Mouse (Mus musculus): Measurements from ENCODE around the gene Gm8122. TPM values are rescaled to one million over a fixed set of nuclear protein-coding genes. Genes with fewer than 3 reads are reported as not detected.
"Not testable (repeated sequence)": the region's sequence is repeated elsewhere in the genome, so short reads cannot be mapped to it uniquely, and the experiment has no call there.

The Gm8122 gene
- polyA plus RNA-seq (2015; fragmentation: Nextera tagmentation; extraction: Ambion mirVana): not detected in 2 replicates

DNA sequence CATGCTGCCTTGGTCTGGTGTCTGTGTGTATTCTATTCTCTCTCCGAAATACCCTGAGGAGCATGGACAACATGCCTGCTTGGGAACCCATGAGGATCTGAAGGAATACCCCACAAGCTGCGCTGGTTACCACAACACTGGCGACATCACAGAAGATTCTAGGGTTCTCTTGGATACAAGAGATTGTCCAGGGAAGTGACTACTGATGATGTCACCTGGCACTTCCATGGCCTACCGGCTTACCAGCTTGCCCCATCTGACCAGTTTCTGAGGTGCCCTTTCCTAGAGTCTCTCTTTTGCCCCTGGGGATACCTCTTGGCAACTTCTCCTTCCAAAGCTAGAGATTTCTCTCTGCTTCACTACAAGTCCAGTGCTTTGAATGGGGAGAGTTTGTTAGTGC is at the start of gene Gm8122:
Gene Gm8122 (minus strand): TSS at position 101 of the 400 bp plus-strand sequence.
- not testable (repeated sequence) for H3K27ac ChIP-seq; H3K4me2 ChIP-seq; ATAC-seq (ENCODE audit: insufficient number of reproducible peaks, insufficient read depth, low FRiP score, low TSS enrichment, low read depth); H3K4me1 ChIP-seq; H3K36me3 ChIP-seq; H3K27me3 ChIP-seq; H3K9ac ChIP-seq; H3K4me3 ChIP-seq; H3K9me3 ChIP-seq
- WGBS: 87% methylated on average over 4 of the region's 4 CpGs

DNA sequence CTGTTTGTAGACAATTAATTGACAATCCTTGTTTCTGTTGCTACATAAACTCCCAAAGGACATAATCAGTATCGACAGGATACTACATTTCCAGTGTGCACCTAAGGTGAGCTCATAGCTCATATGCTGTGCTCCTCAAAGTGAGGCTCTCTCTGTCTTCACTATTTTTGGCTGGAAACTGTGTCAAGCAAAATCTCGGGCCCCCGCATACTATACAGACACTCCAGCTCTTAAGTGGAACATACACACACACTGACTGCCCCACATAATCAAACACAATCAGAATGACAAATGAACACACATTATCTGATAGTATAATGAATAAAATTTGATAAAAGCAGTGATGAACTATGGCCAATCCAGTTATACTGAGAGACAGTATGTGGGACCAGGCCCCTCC is 43.6 kb upstream of the Gm8122 start:
- ATAC-seq (ENCODE audit: insufficient number of reproducible peaks, insufficient read depth, low FRiP score, low TSS enrichment, low read depth): not testable (repeated sequence)

DNA sequence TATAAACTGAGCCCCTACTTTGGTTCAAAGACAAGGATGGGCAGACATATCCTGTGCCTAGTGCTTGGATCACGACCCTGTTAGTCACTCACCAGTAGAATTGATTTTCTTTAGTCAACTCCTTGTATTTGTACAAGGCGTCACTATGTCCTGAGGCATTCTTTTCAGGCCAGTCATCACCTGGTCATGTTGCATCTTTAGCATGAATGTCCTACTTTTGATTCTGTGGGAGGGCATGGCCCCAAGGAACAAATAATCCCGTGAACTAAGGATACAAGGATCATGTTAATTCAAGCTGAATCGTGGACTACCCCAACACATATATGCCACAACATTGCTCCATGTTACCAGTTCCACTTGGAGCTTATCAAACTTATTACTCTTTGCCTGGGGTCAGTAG is 43.0 kb upstream of the Gm8122 start:
- H3K4me3 ChIP-seq: not testable (repeated sequence)
- 69% methylated on average over 4 of the region's 4 CpGs for WGBS

More for the DNA sequence above, 43.6 kb upstream of the Gm8122 start:
- H3K4me2 ChIP-seq, H3K4me1 ChIP-seq, H3K9ac ChIP-seq, H3K4me3 ChIP-seq, H3K27me3 ChIP-seq, H3K27ac ChIP-seq, H3K36me3 ChIP-seq, H3K9me3 ChIP-seq: not testable (repeated sequence)
- WGBS: 85% methylated on average over 3 of the region's 3 CpGs

DNA sequence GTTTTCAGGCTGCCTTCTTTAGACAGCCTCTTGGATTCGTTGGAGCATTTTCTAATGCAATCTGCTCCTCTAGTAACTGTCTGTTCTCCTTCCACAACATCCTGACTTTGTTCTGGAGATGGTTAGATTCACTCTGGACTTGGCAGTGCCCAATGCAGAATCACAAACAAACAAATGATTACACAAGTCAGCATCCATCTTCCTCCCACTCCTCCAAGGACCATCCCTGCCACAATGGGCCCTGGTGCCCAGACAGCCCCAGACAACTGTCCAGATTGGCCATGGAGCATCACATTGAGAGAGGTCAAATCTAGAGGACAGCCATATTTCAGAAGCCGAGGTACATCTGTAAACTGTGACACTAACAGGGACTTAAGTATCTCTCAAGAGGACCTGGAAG is 42.4 kb upstream of the Gm8122 start:
- H3K9me3 ChIP-seq; H3K9ac ChIP-seq; ATAC-seq (ENCODE audit: insufficient number of reproducible peaks, insufficient read depth, low FRiP score, low TSS enrichment, low read depth); H3K4me1 ChIP-seq; H3K27ac ChIP-seq; H3K27me3 ChIP-seq; H3K4me2 ChIP-seq; H3K4me3 ChIP-seq; H3K36me3 ChIP-seq: not testable (repeated sequence)
- WGBS: 66% methylated on average over 2 of the region's 2 CpGs

More for the DNA sequence above, 43.0 kb upstream of the Gm8122 start:
- not testable (repeated sequence) for H3K27me3 ChIP-seq; H3K36me3 ChIP-seq; H3K9me3 ChIP-seq; H3K9ac ChIP-seq; ATAC-seq (ENCODE audit: insufficient number of reproducible peaks, insufficient read depth, low FRiP score, low TSS enrichment, low read depth); H3K4me1 ChIP-seq; H3K27ac ChIP-seq; H3K4me2 ChIP-seq

DNA sequence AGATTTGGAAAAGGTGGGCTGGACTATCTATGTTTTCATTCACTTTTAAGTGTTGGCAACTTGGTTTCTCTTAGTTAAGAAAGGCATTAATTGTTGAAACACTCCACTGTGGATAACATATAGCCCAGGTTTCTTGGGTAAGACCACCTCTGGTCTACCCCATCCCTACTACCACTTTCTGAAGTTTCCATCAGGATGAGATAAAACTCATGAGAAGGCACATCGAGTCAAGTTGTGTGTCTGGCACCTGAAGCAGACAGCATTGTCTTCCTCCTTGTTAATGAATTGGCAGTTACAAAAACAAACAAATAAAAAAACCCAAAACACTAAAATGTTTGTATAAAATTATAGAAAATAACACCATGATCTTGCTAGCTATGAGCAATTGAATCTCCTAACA is 40.6 kb upstream of the Gm8122 start:
- not testable (repeated sequence) for H3K9me3 ChIP-seq; H3K27ac ChIP-seq; H3K4me1 ChIP-seq; H3K4me3 ChIP-seq; H3K4me2 ChIP-seq; ATAC-seq (ENCODE audit: insufficient number of reproducible peaks, insufficient read depth, low FRiP score, low TSS enrichment, low read depth); H3K36me3 ChIP-seq; H3K9ac ChIP-seq; H3K27me3 ChIP-seq
- WGBS: 89% methylated on average over 1 of the region's 1 CpGs

DNA sequence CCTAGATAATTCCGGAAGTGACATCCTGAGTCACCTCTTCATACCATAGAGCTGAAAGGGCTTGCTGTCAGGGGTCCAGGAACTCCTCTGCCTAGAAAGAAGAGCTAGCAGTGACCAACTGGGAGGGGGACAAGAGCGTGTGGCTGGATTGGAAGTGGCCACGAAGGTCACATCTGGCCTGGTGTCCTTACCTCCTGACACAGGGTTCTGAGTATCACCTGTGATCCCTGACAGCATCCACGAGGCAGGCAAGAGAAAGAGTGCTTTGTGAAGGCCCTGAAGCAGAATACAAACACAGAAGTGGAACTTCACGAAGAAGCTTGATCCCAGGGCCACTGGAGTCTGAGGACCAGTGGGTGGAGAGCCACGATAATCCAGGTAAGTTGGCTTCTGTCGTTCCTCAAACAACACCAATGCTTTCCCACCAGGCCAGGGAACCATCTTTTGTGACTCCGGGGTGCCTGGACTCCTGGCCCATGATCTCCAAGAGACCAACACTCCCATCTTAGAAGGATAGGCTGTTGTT is 39.9 kb upstream of the Gm8122 start, which contains the start of gene Gm9732:
Gene Gm9732 (plus strand): TSS at position 51 of the 526 bp plus-strand sequence.
- H3K9ac ChIP-seq, H3K9me3 ChIP-seq: not testable (repeated sequence)
- WGBS: 82% methylated on average over 8 of the region's 8 CpGs

DNA sequence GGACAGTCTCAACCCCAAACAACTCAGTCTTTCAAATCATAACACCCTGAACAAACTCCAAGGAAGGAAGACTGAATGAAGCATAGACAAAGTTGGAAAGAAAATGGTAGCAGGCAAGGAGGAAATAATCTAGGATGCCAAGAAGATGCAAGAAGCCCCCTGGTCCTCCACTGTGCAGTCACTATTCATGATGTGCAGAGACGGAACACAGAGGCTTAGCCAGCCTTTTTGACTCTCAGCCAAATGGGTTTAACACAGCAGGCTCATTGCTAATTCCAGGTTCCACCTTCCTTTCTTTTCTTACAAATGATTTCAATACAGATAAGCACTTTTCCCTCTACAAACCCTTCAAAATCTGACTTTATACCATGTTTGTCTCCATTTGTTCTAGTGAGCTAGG is 38.1 kb upstream of the Gm8122 start:
- WGBS: 86% methylated on average over 1 of the region's 1 CpGs
- not testable (repeated sequence) for H3K9ac ChIP-seq; ATAC-seq (ENCODE audit: insufficient number of reproducible peaks, insufficient read depth, low FRiP score, low TSS enrichment, low read depth); H3K27me3 ChIP-seq; H3K27ac ChIP-seq; H3K4me1 ChIP-seq; H3K36me3 ChIP-seq; H3K4me2 ChIP-seq; H3K9me3 ChIP-seq; H3K4me3 ChIP-seq

More for the DNA sequence above, 39.9 kb upstream of the Gm8122 start, which contains the start of gene Gm9732:
- not testable (repeated sequence) for H3K4me1 ChIP-seq; ATAC-seq (ENCODE audit: insufficient number of reproducible peaks, insufficient read depth, low FRiP score, low TSS enrichment, low read depth); H3K36me3 ChIP-seq; H3K27ac ChIP-seq; H3K4me3 ChIP-seq; H3K4me2 ChIP-seq; H3K27me3 ChIP-seq

DNA sequence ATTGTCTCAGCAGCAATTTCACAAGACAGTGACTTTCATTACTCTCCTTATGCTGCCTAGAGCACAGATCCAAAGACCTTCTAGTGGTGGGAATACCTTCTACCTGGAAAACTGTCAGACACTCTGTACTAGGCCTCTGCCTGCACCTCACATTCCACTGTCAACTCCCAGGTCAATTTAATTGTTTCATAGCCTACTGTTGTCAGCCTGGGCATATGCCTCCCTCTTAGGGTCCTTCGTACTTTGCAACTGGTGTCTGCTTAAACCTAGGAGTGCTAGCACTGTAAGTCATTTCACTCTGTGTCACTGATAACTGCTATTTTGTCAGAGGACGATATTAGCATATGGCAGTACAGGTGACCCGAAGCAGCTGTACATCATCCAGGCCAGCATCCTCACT is 34.1 kb upstream of the Gm8122 start:
- not testable (repeated sequence) for H3K36me3 ChIP-seq; H3K9ac ChIP-seq; H3K9me3 ChIP-seq; H3K27me3 ChIP-seq; H3K4me3 ChIP-seq; H3K4me2 ChIP-seq; H3K27ac ChIP-seq; ATAC-seq (ENCODE audit: insufficient number of reproducible peaks, insufficient read depth, low FRiP score, low TSS enrichment, low read depth); H3K4me1 ChIP-seq
- 84% methylated on average over 3 of the region's 3 CpGs for WGBS

DNA sequence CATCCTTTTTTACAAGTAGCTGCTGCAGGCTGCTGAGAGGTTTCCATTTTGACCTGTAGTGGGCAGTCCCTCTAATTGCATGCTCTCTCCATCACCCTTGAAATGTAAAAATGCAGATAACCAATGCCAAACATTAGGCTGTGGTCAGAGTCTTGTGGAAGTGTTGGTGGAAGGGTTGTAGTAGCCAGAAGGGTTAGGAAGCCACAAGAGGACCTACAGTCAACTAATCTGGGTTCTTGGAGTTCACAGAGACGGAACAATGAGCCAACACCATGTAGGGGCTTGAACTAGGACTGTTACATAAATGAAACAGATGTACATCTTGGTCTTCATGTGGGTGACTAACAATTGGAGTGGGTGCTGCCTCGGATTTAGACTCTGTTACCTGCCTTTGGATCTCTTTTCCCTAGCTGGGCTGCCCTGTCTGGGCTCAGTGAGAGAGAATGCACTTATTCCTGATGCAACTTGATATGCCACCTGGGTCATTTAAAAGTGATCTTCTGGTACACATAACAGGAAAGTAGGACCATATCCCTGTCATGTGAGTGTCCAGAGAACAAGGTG is 33.5 kb upstream of the Gm8122 start:
- not testable (repeated sequence) for H3K9ac ChIP-seq; H3K36me3 ChIP-seq; H3K27ac ChIP-seq; H3K4me2 ChIP-seq; H3K27me3 ChIP-seq; H3K4me3 ChIP-seq; ATAC-seq (ENCODE audit: insufficient number of reproducible peaks, insufficient read depth, low FRiP score, low TSS enrichment, low read depth); H3K9me3 ChIP-seq; H3K4me1 ChIP-seq
- 57% methylated on average over 2 of the region's 2 CpGs for WGBS

DNA sequence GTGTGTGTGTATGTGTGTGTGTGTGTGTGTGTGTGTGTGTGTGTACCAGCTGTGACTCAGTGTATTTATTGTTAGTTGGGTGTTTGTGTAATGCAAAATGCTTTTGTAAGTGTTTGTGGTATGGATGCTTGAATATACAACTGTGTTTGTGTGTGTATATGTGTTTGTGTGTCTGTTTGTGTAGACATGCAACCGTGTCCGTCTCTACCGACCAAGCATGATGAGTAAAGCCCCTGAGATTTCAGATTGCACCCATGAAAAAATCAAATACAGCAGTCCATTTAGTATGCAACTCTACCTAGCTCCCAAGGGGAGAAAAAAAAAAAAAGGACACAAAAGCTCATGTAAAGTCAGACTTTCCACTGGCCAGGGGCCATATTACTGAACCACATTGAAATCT is 28.3 kb upstream of the Gm8122 start:
- not testable (repeated sequence) for H3K4me2 ChIP-seq; ATAC-seq (ENCODE audit: insufficient number of reproducible peaks, insufficient read depth, low FRiP score, low TSS enrichment, low read depth); H3K27ac ChIP-seq; H3K4me1 ChIP-seq; H3K9ac ChIP-seq; H3K4me3 ChIP-seq; H3K27me3 ChIP-seq; H3K9me3 ChIP-seq; H3K36me3 ChIP-seq
- 96% methylated on average over 3 of the region's 3 CpGs for WGBS

DNA sequence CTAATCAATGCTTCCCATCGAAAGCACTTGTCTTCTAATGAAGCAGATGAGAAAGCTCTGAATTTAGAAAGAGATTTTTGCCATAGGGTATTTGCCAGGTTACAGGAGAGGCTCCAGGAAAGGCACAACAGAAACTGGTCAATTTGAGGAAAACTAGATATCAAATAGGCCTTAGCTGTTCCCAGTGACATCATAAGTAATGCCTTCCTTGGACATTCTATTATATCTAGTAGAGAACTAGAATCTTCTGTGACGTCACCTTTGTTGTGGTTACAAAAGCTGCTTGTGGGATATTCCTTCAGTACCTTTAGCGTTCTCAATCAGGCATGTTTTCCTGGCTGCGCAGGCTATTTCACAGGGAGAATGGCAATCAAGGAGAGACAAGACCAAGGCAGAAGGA is 23.2 kb upstream of the Gm8122 start, which contains the start of gene Gm8126:
Gene Gm8126 (plus strand): TSS at position 301 of the 400 bp plus-strand sequence.
- ATAC-seq (ENCODE audit: insufficient number of reproducible peaks, insufficient read depth, low FRiP score, low TSS enrichment, low read depth); H3K36me3 ChIP-seq; H3K27me3 ChIP-seq; H3K27ac ChIP-seq; H3K9ac ChIP-seq; H3K4me2 ChIP-seq; H3K4me1 ChIP-seq; H3K4me3 ChIP-seq; H3K9me3 ChIP-seq: not testable (repeated sequence)
- 80% methylated on average over 3 of the region's 4 CpGs for WGBS

DNA sequence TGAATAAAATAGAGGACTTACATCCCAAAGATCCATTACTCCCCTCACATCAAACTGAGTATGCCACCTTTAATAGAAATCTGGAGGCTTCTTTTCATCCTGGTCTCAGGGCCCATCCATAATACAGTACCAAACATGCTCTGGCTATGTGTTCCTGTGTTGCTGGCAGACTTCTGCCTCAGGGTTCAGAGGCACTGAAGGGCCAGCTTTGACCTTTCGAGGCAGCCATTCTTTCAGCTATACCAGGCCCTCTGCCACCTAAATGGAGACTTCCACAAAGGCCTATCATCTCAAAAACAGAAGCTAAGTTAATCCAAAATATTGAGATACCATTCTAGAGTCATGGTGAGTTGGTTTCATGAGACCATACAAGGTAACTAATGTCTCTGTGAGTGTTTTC is 21.4 kb upstream of the Gm8122 start:
- not testable (repeated sequence) for H3K27ac ChIP-seq; H3K36me3 ChIP-seq; H3K4me2 ChIP-seq; H3K9ac ChIP-seq; H3K27me3 ChIP-seq; ATAC-seq (ENCODE audit: insufficient number of reproducible peaks, insufficient read depth, low FRiP score, low TSS enrichment, low read depth); H3K4me1 ChIP-seq; H3K9me3 ChIP-seq; H3K4me3 ChIP-seq
- WGBS: 77% methylated on average over 1 of the region's 1 CpGs

All from embryonic facial prominence, embryonic 13.5 days (tissue).